Mouse (Mus musculus) heart, postnatal 0 days (tissue): ENCODE measurements at regions not wholly inside any gene's neighbourhood (a gene's known extent, or its start where the extent isn't known, plus 50 kb on each side); places are given as distances from the start of the nearest gene placed in this dataset.
A peak's percentile ranks its signal among the peaks of the same experiment; 100 is the strongest.

Source experiments
- ATAC-seq: fragments of 200-750 bp; cut with Nextera tagmentation; 2 replicates; pipeline ENCODE4 v1.8.0; 2017; ENCODE audit warnings: low read depth, moderate number of reproducible peaks, moderate library complexity; ENCODE audit not compliant: insufficient read depth
- DNase-seq: peaks from one replicate; pipeline ENCODE4 v3.0.0-alpha.2; 2016; ENCODE audit warnings: low spot score
- H3K27ac ChIP-seq: fragments of 300-500 bp; sonication (generic); 2 replicates; pipeline ENCODE4 v1.5.1; 2014; ENCODE audit warnings: low read depth, mild to moderate bottlenecking
- H3K27me3 ChIP-seq: fragments of 300-500 bp; sonication (generic); 2 replicates; pipeline ENCODE4 v1.6.1; 2014; ENCODE audit warnings: low read length, mixed read lengths; ENCODE audit not compliant: control insufficient read depth, insufficient read depth
- H3K36me3 ChIP-seq: fragments of 300-500 bp; sonication (generic); replicated peaks from 2 replicates; pipeline ENCODE4 v1.6.1; 2014; ENCODE audit warnings: low read length, mixed read lengths; ENCODE audit not compliant: control insufficient read depth, insufficient read depth
- H3K4me1 ChIP-seq: fragments of 300-500 bp; sonication (generic); 2 replicates; pipeline ENCODE4 v1.6.1; 2014; ENCODE audit warnings: antibody characterized with exemption; ENCODE audit not compliant: control insufficient read depth, insufficient read depth
- H3K4me2 ChIP-seq: fragments of 300-500 bp; sonication (generic); 2 replicates; pipeline ENCODE4 v1.6.1; 2014; ENCODE audit warnings: low read depth, mild to moderate bottlenecking, low read length, moderate library complexity
- H3K4me3 ChIP-seq: fragments of 300-500 bp; sonication (generic); 2 replicates; pipeline ENCODE4 v1.5.1; 2014; ENCODE audit warnings: low read depth, low read length
- H3K9ac ChIP-seq: fragments of 300-500 bp; sonication (generic); replicated peaks from 2 replicates; pipeline ENCODE4 v1.6.1; 2014; ENCODE audit warnings: low read depth, low read length, mixed read lengths
- H3K9me3 ChIP-seq: fragments of 300-500 bp; sonication (generic); replicated peaks from 2 replicates; pipeline ENCODE4 v1.6.1; 2016; ENCODE audit warnings: low read length; ENCODE audit not compliant: control insufficient read depth
- CTCF ChIP-seq: IDR thresholded peaks from 2 replicates; pipeline ENCODE4 v1.5.1; 2016; ENCODE audit warnings: antibody characterized with exemption, control low read depth, low read depth
- EP300 ChIP-seq: IDR thresholded peaks from 2 replicates; pipeline ENCODE4 v1.6.1; 2016; ENCODE audit warnings: antibody characterized with exemption, low read depth
- WGBS: fragments of 180-500 bp; shearing (Covaris S2); extraction: QIAGEN DNeasy Blood & Tissue Kit; methylation state at CpG from one replicate; pipeline ENCODE4 v1.1.7; 2014; 5-methylcytosine and 5-hydroxymethylcytosine counted together

- DNase-seq (no peak), ATAC-seq (no peak)
- no peak overlapping the region for H3K27ac ChIP-seq
Observed at GRCm38 (mm10) chr12:110071823-110072222, 207.0 kb upstream of the Dio3 start.

GRCm38 (mm10) chr12:110074921-110075320 lies 203.9 kb upstream of the Dio3 start:
- H3K9me3 ChIP-seq, result no peaks in the 10 kb centered on the region
- H3K27ac ChIP-seq, result no peak overlapping the region
- no peak overlapping the region for H3K4me2 ChIP-seq
- H3K4me3 ChIP-seq, result no peak overlapping the region
- no peaks in the 10 kb centered on the region for H3K36me3 ChIP-seq
- no peaks in the 10 kb centered on the region for H3K4me1 ChIP-seq
- H3K27me3 ChIP-seq, result no peaks in the 10 kb centered on the region
- WGBS, result 73% methylated on average over 8 of the region's 8 CpGs
- ATAC-seq, result no peak
- no peak for TF ChIP-seq EP300
- DNase-seq, result no peak
- H3K9ac ChIP-seq, result no peak overlapping the region

More at GRCm38 (mm10) chr12:110071823-110072222, 207.0 kb upstream of the Dio3 start:
- Histone ChIP-seq H3K4me2 (no peak overlapping the region), H3K4me1 (no peaks in the 10 kb centered on the region), H3K27me3 (no peaks in the 10 kb centered on the region), H3K9me3 (peaks cover 12% of the 10 kb centered on the region), H3K36me3 (no peaks in the 10 kb centered on the region), H3K4me3 (no peak overlapping the region), H3K9ac (no peak overlapping the region)
- 47% methylated on average over 4 of the region's 4 CpGs for WGBS
- TF ChIP-seq CTCF (no peak), EP300 (no peak)

- ATAC-seq, result no peak
- 57% methylated on average over 6 of the region's 6 CpGs for WGBS
- no peak for DNase-seq
- 0 out of 2 replicates have a peak, but pooled peaks cover 3% of the 10 kb centered on the region for H3K9me3 ChIP-seq
- H3K27ac ChIP-seq, result no peak overlapping the region
- no peaks in the 10 kb centered on the region for H3K4me1 ChIP-seq
- TF ChIP-seq EP300 (no peak), CTCF (no peak)
- no peaks in the 10 kb centered on the region for H3K36me3 ChIP-seq
- no peak overlapping the region for H3K9ac ChIP-seq
- no peak overlapping the region for H3K4me2 ChIP-seq
- no peaks in the 10 kb centered on the region for H3K27me3 ChIP-seq
- H3K4me3 ChIP-seq, result no peak overlapping the region
Observed at GRCm38 (mm10) chr12:110077211-110077884, 201.5 kb upstream of the Dio3 start.

GRCm38 (mm10) chr12:110078081-110078505 lies 200.8 kb upstream of the Dio3 start:
- H3K27ac ChIP-seq, result no peak overlapping the region
- 66% methylated on average over 13 of the region's 13 CpGs for WGBS
- TF ChIP-seq CTCF (no peak), EP300 (no peak)
- H3K9me3 ChIP-seq, result 0 out of 2 replicates have a peak, but pooled peaks cover 3% of the 10 kb centered on the region
- H3K4me2 ChIP-seq, result no peak overlapping the region
- DNase-seq (no peak), ATAC-seq (peak; percentile 16; the same call in 1 of the 2 replicates)
- no peak overlapping the region for H3K4me3 ChIP-seq
- no peaks in the 10 kb centered on the region for H3K27me3 ChIP-seq
- H3K4me1 ChIP-seq, result no peaks in the 10 kb centered on the region
- no peak overlapping the region for H3K9ac ChIP-seq
- H3K36me3 ChIP-seq, result no peaks in the 10 kb centered on the region

GRCm38 (mm10) chr12:110081831-110082615 lies 196.8 kb upstream of the Dio3 start:
- Histone ChIP-seq H3K4me2 (no peak overlapping the region), H3K4me3 (no peak overlapping the region), H3K9me3 (0 out of 2 replicates have a peak, but pooled peaks cover 3% of the 10 kb centered on the region), H3K36me3 (no peaks in the 10 kb centered on the region), H3K9ac (no peak overlapping the region), H3K4me1 (no peaks in the 10 kb centered on the region), H3K27ac (no peak overlapping the region), H3K27me3 (no peaks in the 10 kb centered on the region)
- DNase-seq, result no peak
- 85% methylated on average over 3 of the region's 3 CpGs for WGBS
- TF ChIP-seq CTCF (no peak), EP300 (no peak)
- no peak for ATAC-seq
